Mouse (Mus musculus) spleen, postnatal 14 days (tissue): ENCODE measurements around the gene Lancl3.
"Not testable (repeated sequence)": the region's sequence is repeated elsewhere in the genome, so short reads cannot be mapped to it uniquely, and the experiment has no call there.

Experiments
- DNase-seq, 2 experiments: peaks; one replicate each; pipeline ENCODE4 v3.0.0; 2021 to 2022; ENCODE audit warnings: low spot score in 2 of 2

Lancl3 gene

GRCm38 (mm10) chrX:9259267-9259666 is 59.6 kb downstream of the Lancl3 start:
- DNase-seq, result no peak

- no peak for DNase-seq
These were observed 71.4 kb downstream of the Lancl3 start for GRCm38 (mm10) chrX:9271112-9271511.

DNA sequence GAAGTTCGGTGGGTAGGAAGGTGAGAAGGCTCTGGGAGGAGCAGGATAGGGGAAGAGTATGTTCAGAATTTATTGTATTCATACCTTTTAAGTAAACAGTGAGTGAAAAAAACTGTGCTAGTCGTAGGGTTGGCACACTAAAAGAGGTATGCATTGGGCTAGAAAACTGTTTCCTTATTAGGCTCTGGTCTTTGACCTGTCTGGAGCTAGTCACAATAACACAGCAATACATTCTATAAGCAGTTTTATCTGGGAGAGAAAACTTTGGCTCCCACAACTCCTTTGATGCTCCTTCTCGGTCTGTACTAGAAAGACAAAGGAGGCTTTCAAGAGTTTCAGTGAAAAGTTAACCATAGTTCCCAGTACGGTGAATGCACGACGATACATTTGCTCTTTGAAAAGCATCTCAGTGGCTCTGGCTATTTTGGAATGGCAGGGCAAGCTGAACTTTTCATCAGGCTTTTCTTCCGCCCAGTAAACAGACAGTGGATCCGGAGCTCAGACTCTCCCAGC is 72.3 kb downstream of the Lancl3 start:
- no peak for DNase-seq

DNA sequence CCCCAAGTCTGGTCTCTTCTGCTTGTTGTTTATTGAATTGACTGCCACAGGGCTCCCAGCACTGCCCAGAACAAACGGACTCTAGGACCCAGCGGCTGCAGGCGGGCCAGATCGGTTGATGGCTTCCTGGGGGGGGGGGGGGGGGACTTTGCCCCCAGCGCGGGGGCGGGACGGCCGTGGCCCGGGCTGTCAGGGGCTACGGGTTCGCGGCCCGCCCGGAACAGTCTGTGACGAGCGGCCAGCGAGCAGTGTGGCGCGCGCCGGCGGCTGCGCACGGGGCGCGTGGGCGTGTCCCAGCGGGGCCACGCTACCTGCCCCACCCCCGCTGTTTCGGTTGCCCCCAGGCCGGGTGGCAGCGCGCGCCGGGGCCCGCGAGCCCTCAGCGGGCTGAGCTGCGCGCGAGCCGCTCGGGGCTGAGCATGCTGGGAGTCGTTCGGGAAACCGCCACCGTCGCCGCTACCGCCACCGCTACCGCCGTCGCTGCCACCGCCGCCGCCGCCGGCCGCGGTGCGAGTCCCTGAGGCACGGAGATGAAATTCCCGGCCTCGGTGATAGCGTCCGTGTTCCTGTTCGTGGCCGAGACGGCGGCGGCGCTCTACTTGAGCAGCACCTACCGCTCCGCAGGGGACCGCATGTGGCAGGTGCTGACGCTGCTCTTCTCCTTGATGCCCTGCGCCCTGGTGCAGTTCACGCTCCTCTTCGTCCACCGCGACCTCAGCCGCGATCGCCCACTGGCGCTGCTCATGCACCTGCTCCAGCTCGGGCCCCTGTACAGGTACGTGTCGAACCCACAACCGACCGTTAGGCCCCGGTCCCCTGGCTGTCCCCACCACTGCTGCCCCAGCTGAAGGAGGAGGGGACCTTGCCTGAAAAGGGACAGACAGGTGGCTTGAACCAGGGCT is 73.0 kb downstream of the Lancl3 start, which contains the start of gene Xk:
TSS of gene Xk (plus strand) at position 297 of the 902 bp plus-strand sequence.
- DNase-seq, result peak; percentile 48 to 59

DNA sequence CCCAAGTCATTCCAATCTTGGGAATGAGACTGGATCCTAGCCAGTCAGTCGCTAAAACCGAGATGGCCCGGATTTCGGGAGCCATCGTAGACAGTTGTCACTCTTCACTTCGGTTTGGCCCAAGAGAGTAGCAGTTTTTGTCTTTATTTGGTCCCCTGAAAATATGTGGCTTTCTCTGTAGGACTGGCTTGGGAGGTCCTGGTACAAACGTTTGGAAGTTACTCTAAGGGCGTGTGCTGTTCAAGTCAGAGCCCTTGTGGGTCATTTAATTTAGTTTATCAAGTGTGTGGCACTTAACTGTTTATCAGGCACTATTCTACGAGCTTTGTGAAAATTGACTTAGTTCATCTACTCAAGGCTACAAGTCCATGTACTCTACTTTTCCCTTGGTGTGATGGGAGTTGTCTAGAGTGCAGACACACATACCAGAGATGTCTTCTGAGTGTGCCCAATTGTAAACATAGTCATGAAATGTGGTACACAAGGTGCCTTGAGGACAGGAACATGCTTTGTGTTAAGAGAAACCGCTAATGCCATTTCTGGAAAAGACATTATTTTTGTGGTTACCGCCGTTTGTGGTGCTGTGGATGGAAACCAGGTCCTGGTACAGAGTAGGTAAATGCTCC is 73.8 kb downstream of the Lancl3 start:
- DNase-seq, result no peak

DNA sequence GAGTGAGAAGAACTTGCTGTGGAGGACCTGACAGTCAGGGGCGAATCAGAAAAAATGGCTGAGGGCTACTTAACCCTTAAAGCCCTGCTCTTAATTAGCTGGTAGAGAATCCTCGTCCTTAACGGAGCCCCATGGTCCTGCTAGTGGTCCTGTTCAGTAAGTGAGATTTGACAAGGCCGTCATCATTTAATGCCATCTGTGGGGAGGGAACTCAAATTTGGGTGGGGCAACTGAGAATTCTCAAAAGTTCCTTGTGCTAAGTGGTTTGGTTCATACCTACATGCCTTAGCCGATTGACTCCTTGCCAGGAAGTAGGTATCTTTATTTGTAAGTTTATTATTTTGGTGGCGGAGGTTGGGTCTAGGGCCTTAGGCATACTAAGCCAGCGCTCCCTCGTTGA is 74.6 kb downstream of the Lancl3 start:
- no peak for DNase-seq

DNA sequence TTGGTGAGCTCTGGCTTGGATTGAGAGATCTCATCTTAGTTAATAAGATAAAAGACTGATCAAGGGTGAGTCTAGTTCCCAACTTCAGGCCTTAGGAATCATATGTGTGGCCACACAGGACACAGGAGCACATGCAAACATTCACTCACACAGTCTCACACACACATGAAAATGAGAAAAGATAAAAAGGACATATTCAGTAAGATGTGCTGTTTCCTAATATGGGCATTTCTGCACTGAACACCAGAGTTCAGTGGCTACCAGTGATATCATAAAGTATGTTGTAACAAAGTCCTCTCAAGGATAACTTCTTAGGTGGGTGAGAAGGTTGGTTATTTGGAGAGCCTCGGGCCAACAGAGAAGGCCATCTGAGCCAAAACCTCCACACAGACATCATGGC is 83.8 kb downstream of the Lancl3 start, which contains the start of gene H2al1m:
TSS of gene H2al1m (plus strand) at position 301 of the 400 bp plus-strand sequence.
- not testable (repeated sequence) for DNase-seq

DNA sequence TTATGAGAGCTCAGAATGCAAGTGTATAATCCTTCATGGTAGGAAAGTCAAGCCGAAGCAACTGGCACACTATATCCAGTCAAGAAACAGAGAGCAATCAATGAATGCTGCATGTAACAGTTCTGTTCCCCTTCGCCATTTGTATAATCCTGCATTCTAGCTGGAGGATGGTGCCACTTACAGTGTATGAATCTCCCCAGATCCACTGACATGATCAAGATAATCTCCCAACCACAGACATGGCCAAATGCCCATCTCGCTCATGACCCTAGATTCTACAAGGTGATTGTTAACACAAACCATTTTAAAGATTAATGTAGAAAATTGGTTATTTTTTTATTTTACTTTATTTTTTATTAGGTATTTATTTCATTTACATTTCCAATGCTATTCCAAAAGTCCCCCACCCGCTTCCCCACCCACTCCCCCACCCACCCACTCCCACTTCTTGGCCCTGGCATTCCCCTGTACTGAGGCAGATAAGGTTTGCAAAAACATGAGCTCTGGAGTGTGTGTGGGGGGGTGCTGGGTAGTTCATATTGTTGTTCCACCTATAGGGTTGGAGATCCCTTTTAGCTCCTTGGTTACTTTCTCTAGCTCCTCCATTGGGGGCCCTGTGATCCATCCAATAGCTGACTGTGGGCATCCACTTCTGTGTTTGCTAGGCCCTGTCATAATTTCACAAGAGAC is 93.6 kb downstream of the Lancl3 start:
- not testable (repeated sequence) for DNase-seq

DNA sequence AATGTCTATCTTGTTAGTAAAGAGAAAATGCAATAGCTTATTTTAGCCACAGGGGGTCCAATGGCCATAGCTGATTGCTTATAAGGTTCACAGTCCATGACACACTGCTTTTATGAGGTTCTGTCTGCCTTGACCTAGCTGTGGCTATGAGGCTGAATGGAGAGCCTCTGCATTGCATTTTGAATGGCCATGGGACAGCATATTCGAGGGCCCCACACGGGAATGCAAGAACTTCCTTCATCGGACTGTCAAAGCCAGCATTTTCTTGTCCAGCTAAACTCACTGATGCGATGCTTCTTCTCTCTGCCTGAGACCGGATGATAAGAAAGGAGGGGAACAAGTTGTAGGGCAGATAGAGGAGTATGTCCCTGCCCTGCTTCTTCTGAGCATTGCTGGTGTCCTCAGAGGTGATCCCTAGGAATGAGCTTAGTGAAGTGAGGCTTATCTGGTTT is 98.7 kb downstream of the Lancl3 start:
- peak in 1 of 2 experiments; percentile 8 for DNase-seq

GRCm38 (mm10) chrX:9302791-9303190 is 103.1 kb downstream of the Lancl3 start:
- no peak for DNase-seq

DNA sequence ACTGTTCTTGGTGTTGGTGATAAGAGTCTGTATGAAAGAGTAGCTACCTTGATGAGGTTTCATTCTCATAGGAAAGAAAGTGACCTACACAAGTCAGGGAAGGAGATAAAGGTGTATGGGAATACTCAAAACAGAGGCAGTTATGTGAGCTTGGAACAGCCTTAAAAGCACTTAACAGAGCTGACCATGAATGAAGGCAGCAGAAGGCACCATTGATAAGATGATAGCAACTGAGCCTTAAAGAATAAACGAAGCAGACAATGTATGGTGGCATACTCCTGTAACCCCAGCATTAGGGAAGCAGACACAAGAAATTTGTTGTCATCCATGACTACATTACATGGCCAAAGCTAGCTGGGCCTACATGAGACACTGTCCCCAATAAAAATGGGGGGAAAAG is 103.8 kb downstream of the Lancl3 start:
- no peak for DNase-seq

GRCm38 (mm10) chrX:9316457-9316856 is 116.8 kb downstream of the Lancl3 start:
- DNase-seq, result not testable (repeated sequence)
